Mouse (Mus musculus): Measurements from ENCODE around the gene Lgalsl. TPM values are rescaled to one million over a fixed set of nuclear protein-coding genes. Genes with fewer than 3 reads are reported as not detected.

The Lgalsl gene
- polyA plus RNA-seq, 2 experiments: 3.4 to 7.3 TPM

DNA sequence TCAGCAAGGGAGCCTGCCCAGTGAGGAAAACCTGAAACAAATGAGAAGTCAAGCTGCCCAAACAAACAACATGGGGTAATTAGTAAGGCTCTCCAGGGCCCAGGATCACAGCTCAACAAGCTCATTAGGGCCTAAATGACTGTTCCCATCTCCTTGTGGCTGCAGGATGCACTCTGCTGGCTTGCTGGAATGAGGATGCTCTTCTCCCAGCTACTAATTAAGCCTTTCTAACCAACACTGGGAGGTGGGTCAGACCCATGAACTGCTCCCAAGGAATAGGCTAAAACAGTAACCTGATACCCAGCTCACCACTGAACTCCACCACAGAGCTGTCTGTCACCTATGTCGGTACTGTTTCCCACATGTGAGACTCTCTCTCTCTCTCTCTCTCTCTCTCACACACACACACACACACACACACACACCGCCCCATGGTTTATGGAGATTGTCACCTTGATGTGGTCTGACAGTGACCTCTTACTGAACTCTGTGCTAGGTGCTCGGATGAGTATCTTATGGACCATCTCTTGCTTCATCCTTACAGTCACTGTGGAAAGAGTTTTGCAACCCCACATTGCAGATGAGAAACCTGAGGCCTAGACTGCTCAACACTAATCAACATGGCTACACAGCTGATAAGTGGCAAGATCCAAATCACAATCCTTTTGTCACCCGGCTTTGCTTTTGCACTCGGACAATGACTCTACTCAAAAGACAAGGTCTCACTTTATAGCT lies 18.5 kb downstream of the Lgalsl start:
- Histone ChIP-seq H3K27me3 (ENCODE audit: control insufficient read depth, insufficient read depth, low read length) (no peaks in the 10 kb centered on the region), H3K36me3 (replicated peaks; ENCODE audit: control insufficient read depth, insufficient read depth, low read depth) (no peaks in the 10 kb centered on the region), H3K4me2 (ENCODE audit: low read depth) (no peak overlapping the region), H3K9ac (replicated peaks) (no peak overlapping the region), H3K27ac (no peak overlapping the region), H3K4me1 (replicated peaks; ENCODE audit: control insufficient read depth in 2 of 2, insufficient read depth in 2 of 2, low read length in 1 of 2) (no peaks in the 10 kb centered on the region), H3K4me3 (ENCODE audit: insufficient read depth in 1 of 2, low read depth in 2 of 2, low read length in 2 of 2) (no peak overlapping the region), H3K9me3 (ENCODE audit: control insufficient read depth, low read length) (no peaks in the 10 kb centered on the region)
- TF ChIP-seq EP300 (IDR thresholded peaks at IDR 0.05; ENCODE audit: low read depth) (no peak), CTCF (IDR thresholded peaks at IDR 0.05; ENCODE audit: low read depth) (no peak)
- 59% methylated on average over 5 of the region's 5 CpGs for whole genome bisulfite sequencing (ENCODE audit: insufficient replicate concordance)
- DNase-seq (ENCODE audit: low read depth in 3 of 3, low spot score in 3 of 3): no peak
- ATAC-seq (ENCODE audit: insufficient read depth): no peak

DNA sequence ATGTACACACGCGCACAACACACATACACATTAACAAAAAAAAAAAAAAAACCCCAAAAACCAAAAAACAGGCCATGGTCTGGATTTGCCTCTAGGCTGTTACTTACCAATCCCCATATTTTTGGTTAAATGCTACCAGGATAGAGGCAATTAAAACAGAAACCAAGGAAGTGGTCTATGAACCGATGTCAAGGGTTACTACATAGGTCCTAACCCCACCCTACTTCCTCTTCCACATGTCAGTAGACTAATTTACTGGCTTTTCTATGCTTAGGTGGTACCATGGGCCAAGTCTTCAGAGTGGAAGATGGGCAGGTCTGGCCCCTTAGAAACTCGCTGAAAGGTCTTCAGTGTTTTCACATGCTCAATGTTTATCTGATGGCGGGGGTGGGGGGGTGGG lies 24.2 kb downstream of the Lgalsl start:
- Histone ChIP-seq H3K4me1 (replicated peaks; ENCODE audit: control insufficient read depth in 2 of 2, insufficient read depth in 2 of 2, low read length in 1 of 2) (no peaks in the 10 kb centered on the region), H3K27me3 (ENCODE audit: control insufficient read depth, insufficient read depth, low read length) (no peaks in the 10 kb centered on the region), H3K4me3 (ENCODE audit: insufficient read depth in 1 of 2, low read depth in 2 of 2, low read length in 2 of 2) (no peak overlapping the region), H3K4me2 (ENCODE audit: low read depth) (no peak overlapping the region), H3K9ac (replicated peaks) (no peak overlapping the region), H3K27ac (no peak overlapping the region), H3K9me3 (ENCODE audit: control insufficient read depth, low read length) (no peaks in the 10 kb centered on the region), H3K36me3 (replicated peaks; ENCODE audit: control insufficient read depth, insufficient read depth, low read depth) (no peaks in the 10 kb centered on the region)
- no peak for DNase-seq (ENCODE audit: low read depth in 3 of 3, low spot score in 3 of 3)
- TF ChIP-seq CTCF (IDR thresholded peaks at IDR 0.05; ENCODE audit: low read depth) (no peak), EP300 (IDR thresholded peaks at IDR 0.05; ENCODE audit: low read depth) (no peak)
- 50% methylated on average over 5 of the region's 5 CpGs for WGBS (ENCODE audit: insufficient replicate concordance)
- ATAC-seq (ENCODE audit: insufficient read depth): no peak

DNA sequence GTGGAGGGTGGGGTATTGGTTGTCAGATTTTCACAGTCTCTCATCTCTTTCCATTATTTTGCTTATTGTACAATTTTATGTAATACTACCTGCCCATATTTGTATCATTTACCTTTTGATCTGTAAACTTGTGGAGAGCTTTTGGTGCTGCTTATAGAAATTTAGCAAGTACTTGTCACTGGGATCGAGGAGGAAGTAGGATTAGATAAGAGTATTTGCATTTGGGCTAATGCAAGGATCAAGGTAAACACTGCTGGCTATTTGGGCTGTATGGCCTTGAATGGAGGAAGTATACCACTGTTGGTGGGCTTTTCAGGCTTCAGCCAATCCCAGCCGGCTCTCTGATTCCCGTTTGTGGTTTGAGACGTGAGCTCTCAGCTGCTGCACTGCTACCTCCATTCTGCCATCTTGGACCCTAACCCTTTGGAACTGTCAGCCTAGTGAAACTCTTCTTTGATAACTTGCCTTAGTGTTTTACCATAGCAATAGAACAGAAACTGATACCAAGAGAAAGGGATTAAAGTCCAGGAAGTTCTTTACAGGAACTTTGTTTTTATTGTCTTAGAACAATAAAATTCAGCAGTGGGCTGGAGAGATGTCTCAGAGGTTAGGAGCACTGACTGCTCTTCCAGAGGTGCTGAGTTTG lies 25.1 kb downstream of the Lgalsl start:
- Histone ChIP-seq H3K27ac (no peak overlapping the region), H3K4me1 (replicated peaks; ENCODE audit: control insufficient read depth in 2 of 2, insufficient read depth in 2 of 2, low read length in 1 of 2) (no peaks in the 10 kb centered on the region), H3K27me3 (ENCODE audit: control insufficient read depth, insufficient read depth, low read length) (no peaks in the 10 kb centered on the region; the same call in 1 of the 2 replicates), H3K9me3 (ENCODE audit: control insufficient read depth, low read length) (no peaks in the 10 kb centered on the region), H3K4me2 (ENCODE audit: low read depth) (no peak overlapping the region), H3K4me3 (ENCODE audit: insufficient read depth in 1 of 2, low read depth in 2 of 2, low read length in 2 of 2) (no peak overlapping the region), H3K36me3 (replicated peaks; ENCODE audit: control insufficient read depth, insufficient read depth, low read depth) (no peaks in the 10 kb centered on the region), H3K9ac (replicated peaks) (no peak overlapping the region)
- 29% methylated on average over 4 of the region's 4 CpGs for WGBS (ENCODE audit: insufficient replicate concordance)
- DNase-seq (ENCODE audit: low read depth in 3 of 3, low spot score in 3 of 3) (no peak), ATAC-seq (ENCODE audit: insufficient read depth) (no peak)
- TF ChIP-seq EP300 (IDR thresholded peaks at IDR 0.05; ENCODE audit: low read depth) (no peak), CTCF (IDR thresholded peaks at IDR 0.05; ENCODE audit: low read depth) (no peak)

DNA sequence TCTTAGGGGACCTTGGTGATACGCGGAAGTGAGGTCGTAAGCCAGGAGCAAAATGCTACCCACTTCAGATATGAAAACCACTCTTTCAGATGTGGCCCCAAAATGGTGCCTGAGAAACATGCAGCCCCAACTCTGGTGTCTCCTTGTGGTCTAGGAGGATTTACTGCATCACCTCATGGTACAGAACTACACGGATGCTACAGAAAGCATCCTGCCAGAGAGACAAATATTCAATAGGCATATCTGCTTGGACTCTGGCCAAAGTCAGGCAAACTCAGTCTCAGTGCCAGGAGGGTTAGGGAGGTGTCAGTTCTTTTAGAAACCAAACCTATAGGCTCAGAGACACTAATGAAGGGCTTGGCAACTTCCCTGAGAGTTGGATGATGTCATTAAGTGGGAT lies 26.4 kb downstream of the Lgalsl start:
- Histone ChIP-seq H3K4me1 (replicated peaks; ENCODE audit: control insufficient read depth in 2 of 2, insufficient read depth in 2 of 2, low read length in 1 of 2) (no peaks in the 10 kb centered on the region), H3K4me2 (ENCODE audit: low read depth) (no peak overlapping the region), H3K36me3 (replicated peaks; ENCODE audit: control insufficient read depth, insufficient read depth, low read depth) (no peaks in the 10 kb centered on the region), H3K9me3 (ENCODE audit: control insufficient read depth, low read length) (no peaks in the 10 kb centered on the region), H3K27me3 (ENCODE audit: control insufficient read depth, insufficient read depth, low read length) (no peaks in the 10 kb centered on the region; the same call in 1 of the 2 replicates), H3K27ac (no peak overlapping the region), H3K4me3 (ENCODE audit: insufficient read depth in 1 of 2, low read depth in 2 of 2, low read length in 2 of 2) (no peak overlapping the region), H3K9ac (replicated peaks) (no peak overlapping the region)
- no peak for TF ChIP-seq CTCF (IDR thresholded peaks at IDR 0.05; ENCODE audit: low read depth)
- no peak for TF ChIP-seq EP300 (IDR thresholded peaks at IDR 0.05; ENCODE audit: low read depth)
- ATAC-seq (ENCODE audit: insufficient read depth): no peak
- no peak for DNase-seq (ENCODE audit: low read depth in 3 of 3, low spot score in 3 of 3)
- 77% methylated on average over 4 of the region's 4 CpGs for WGBS (ENCODE audit: insufficient replicate concordance)

DNA sequence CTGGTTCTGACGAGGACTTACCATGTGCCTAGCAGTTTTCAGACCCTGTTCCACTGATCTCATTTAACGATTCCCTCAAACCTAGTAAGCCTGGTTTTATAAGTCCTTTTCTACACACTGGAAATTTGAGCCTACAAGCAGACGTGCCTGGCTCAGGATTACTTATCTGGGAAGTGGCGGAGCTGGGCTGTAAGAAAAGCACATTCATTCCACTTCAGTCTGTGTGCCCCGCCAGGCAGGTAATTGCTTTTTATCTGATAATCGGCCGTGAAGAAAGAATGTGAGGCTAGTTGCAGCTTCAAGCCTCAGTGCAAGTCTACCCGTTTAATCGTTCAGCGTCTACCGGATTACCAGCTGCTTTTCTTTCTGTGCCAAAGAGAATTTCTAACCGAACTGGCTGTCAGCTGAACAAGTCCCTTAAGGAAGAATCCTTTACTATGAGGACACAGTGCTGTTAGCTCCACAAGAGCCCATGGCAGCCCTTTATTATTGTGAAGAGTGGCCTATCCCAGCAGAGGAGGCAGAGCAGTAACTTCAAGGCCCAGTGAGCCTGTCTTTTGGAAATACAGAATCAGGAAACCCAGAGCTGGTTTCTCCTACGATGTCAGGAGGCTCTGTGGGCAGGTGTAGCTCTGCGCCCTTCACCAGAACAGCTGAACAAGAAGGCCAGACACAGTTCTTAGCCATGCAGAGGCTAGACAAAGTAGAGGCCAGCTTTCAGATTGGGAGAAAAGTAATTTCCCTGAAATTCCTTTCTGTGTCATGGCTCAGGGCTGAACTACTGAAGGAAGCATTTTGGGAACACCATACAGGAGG lies 30.4 kb downstream of the Lgalsl start:
- Histone ChIP-seq H3K9ac (replicated peaks) (no peak overlapping the region), H3K4me3 (ENCODE audit: insufficient read depth in 1 of 2, low read depth in 2 of 2, low read length in 2 of 2) (no peak overlapping the region), H3K27ac (no peak overlapping the region), H3K4me2 (ENCODE audit: low read depth) (no peak overlapping the region), H3K36me3 (replicated peaks; ENCODE audit: control insufficient read depth, insufficient read depth, low read depth) (no peaks in the 10 kb centered on the region), H3K27me3 (ENCODE audit: control insufficient read depth, insufficient read depth, low read length) (no peaks in the 10 kb centered on the region; the same call in none of the 2 replicates), H3K4me1 (replicated peaks; ENCODE audit: control insufficient read depth in 2 of 2, insufficient read depth in 2 of 2, low read length in 1 of 2) (no peaks in the 10 kb centered on the region), H3K9me3 (ENCODE audit: control insufficient read depth, low read length) (no peaks in the 10 kb centered on the region)
- DNase-seq (ENCODE audit: low read depth in 3 of 3, low spot score in 3 of 3) (no peak), ATAC-seq (ENCODE audit: insufficient read depth) (no peak)
- TF ChIP-seq CTCF (IDR thresholded peaks at IDR 0.05; ENCODE audit: low read depth): no peak
- no peak for TF ChIP-seq EP300 (IDR thresholded peaks at IDR 0.05; ENCODE audit: low read depth)
- 48% methylated on average over 14 of the region's 14 CpGs for WGBS (ENCODE audit: insufficient replicate concordance)
